Mouse (Mus musculus): ENCODE results near the gene Camk1d. TPM values are rescaled to one million over a fixed set of nuclear protein-coding genes. Genes with fewer than 3 reads are reported as not detected.
A peak's percentile ranks its signal among the peaks of the same experiment; 100 is the strongest.

The Camk1d gene
- total RNA-seq, 2 experiments from 2014 or later: 6.6 TPM

- no peak for DNase-seq
Measured at GRCm38 (mm10) chr2:5321660-5322295, 392.5 kb downstream of the Camk1d start.

GRCm38 (mm10) chr2:5319138-5319537 is 395.2 kb downstream of the Camk1d start:
- no peak for DNase-seq

- no peak for DNase-seq
Measured at GRCm38 (mm10) chr2:5316763-5317162, 397.6 kb downstream of the Camk1d start.

- no peak for DNase-seq
Measured at GRCm38 (mm10) chr2:5316217-5316616, 398.1 kb downstream of the Camk1d start.

GRCm38 (mm10) chr2:5315291-5315828 is 399.0 kb downstream of the Camk1d start:
- DNase-seq: no peak

- DNase-seq: no peak
Measured at GRCm38 (mm10) chr2:5314530-5315166, 399.7 kb downstream of the Camk1d start.

- DNase-seq: no peak
Measured at GRCm38 (mm10) chr2:5305156-5305555, 409.2 kb downstream of the Camk1d start.

- DNase-seq: no peak
Measured at GRCm38 (mm10) chr2:5304451-5304850, 409.9 kb downstream of the Camk1d start.

GRCm38 (mm10) chr2:5301286-5301685 is 413.0 kb downstream of the Camk1d start:
- no peak for DNase-seq

GRCm38 (mm10) chr2:5298071-5298470 is 416.2 kb downstream of the Camk1d start:
- peak; percentile 8 to 27 for DNase-seq

- DNase-seq: no peak
Measured at GRCm38 (mm10) chr2:5296749-5297545, 417.4 kb downstream of the Camk1d start.

- DNase-seq: no peak
Measured at GRCm38 (mm10) chr2:5295098-5295497, 419.2 kb downstream of the Camk1d start.

- DNase-seq: no peak
Measured at GRCm38 (mm10) chr2:5294451-5294850, 419.9 kb downstream of the Camk1d start.

GRCm38 (mm10) chr2:5288593-5288992 is 425.7 kb downstream of the Camk1d start:
- DNase-seq: no peak

- DNase-seq: no peak
Measured at GRCm38 (mm10) chr2:5287044-5287380, 427.3 kb downstream of the Camk1d start.

- peak; percentile 30 to 52 for DNase-seq
Measured at GRCm38 (mm10) chr2:5286189-5287043, 427.9 kb downstream of the Camk1d start.

- no peak for DNase-seq
Measured at GRCm38 (mm10) chr2:5284351-5284750, 430.0 kb downstream of the Camk1d start.

GRCm38 (mm10) chr2:5282623-5283022 is 431.7 kb downstream of the Camk1d start:
- DNase-seq: no peak

- DNase-seq: no peak
Measured at GRCm38 (mm10) chr2:5267980-5268379, 446.3 kb downstream of the Camk1d start.

GRCm38 (mm10) chr2:5262279-5262678 is 452.0 kb downstream of the Camk1d start:
- no peak for DNase-seq

GRCm38 (mm10) chr2:5258250-5258649 is 456.1 kb downstream of the Camk1d start:
- DNase-seq: no peak

- peak; percentile 2 to 12 for DNase-seq
Measured at GRCm38 (mm10) chr2:5249969-5250368, 464.3 kb downstream of the Camk1d start.
